Mouse (Mus musculus) liver, adult 2 months (tissue): ENCODE data around the gene Smoc1.

ENCODE experiments used
- CTCF ChIP-seq: fragments of 200-500 bp; IDR thresholded peaks from 2 replicates; pipeline ENCODE4 v1.5.1; 2011; ENCODE audit warnings: low read depth, low read length, control low read depth
- POLR2A ChIP-seq: fragments of 200-500 bp; IDR thresholded peaks from 2 replicates; pipeline ENCODE4 v1.6.1; 2011; ENCODE audit warnings: low read length, control low read depth; ENCODE audit not compliant: insufficient read depth; ENCODE audit errors: extremely low read depth

GRCm38 (mm10) chr12:81146417-81147180 lies 120.0 kb downstream of the Smoc1 start:
- no peak for TF ChIP-seq POLR2A
- no peak for TF ChIP-seq CTCF
